Mouse (Mus musculus) testis, postnatal 10 days (tissue): ENCODE results near the gene Zfyve1.

Experiments
- DNase-seq: peaks from one replicate; pipeline ENCODE4 v3.0.0; 2021; ENCODE audit warnings: low spot score

Gene Zfyve1

GRCm38 (mm10) chr12:83580283-83580682, 16.7 kb downstream of the Zfyve1 start:
- no peak for DNase-seq

DNA sequence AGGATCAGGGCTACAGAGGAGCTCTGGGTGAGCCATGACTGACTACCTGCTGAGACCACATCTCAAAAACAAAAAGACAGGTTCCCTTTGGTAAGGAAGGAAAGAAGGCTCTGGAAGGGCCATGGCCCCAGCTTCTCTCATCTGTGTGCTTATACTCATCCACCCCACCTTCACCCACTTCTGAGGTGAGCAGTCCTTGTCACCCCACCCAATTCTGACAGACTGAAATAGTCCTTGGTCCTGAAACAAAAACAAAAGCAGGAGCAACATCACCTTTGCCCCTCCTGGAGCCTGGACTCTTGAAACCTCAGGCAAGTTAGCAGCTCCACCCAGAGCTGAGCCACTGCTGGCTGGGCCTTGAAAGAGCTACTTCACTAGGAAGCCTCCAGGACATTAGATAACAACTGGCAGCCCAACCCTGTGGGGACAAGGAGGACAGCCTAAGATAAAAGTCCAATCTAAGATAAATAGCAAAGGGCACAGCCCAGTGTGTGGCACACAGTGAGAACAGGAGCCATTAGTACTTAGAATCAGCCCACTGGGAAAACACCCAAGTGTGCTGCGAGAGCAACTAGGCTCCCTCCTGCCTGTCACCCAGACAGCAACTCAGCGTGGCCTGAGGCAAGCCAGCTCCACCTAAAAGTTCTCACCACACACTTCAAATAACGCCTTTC, 18.0 kb downstream of the Zfyve1 start:
- DNase-seq, result no peak

DNA sequence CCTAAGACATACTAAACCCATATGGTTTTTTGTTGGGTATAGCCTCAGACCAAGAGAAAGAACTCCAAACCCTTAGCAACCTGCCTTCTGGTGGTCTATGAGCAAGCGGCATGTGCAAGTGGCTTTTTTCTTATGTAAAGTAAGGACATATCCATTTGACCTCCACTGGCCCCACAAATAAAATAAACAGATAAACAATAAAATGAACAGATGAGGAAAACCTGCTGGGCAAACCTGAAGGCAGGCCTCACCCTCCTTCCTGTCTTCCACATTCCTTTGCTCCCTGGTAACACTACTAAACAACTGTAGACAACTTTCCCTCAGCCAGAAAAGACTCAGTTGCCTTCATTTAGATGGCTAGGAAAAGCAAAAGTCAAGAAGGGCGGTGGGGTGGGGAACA, 18.7 kb downstream of the Zfyve1 start:
- DNase-seq, result no peak

- DNase-seq, result no peak
These were observed 19.6 kb downstream of the Zfyve1 start for GRCm38 (mm10) chr12:83577445-83577844.

DNA sequence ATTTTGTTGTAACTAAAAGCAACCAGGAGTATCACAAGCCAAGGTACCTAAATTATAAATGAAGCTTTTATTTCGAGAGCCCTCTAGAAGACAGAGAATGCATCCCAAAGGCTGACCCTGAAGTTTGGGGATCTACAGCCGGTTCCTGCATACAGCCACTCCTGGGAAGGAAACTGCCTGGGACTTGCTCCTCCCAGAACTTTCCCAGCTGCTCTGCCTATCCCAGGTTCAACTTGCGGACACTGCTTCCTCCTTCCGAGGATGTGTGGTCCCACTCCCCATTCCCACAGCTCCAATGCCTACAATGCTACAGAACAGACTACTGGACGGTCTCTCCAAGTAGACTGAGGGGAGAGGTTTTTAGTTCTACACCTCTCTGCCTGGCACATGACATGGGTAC, 24.3 kb downstream of the Zfyve1 start:
- no peak for DNase-seq

- DNase-seq, result no peak
These were observed 27.2 kb downstream of the Zfyve1 start for GRCm38 (mm10) chr12:83569866-83570265.

DNA sequence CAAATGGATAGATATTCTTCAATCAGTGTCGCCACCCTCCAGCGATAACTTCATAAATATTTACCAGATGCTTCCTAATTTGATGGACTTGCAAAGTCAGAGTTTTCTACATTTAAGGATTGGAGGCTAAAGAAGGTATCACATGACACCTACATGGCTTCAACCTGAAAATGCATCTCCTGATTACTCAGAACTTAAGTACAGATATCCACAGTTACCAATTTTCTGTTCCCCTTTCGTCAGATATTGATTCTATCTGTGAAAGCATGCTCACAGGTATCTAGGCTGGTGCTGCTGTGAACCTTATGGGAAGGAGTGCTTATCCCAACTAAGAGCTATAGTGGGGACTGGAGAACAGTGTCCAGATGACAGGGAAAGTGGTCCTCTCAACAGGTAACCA, 34.4 kb downstream of the Zfyve1 start:
- no peak for DNase-seq

- no peak for DNase-seq
These were observed 36.8 kb downstream of the Zfyve1 start for GRCm38 (mm10) chr12:83560189-83560588.

DNA sequence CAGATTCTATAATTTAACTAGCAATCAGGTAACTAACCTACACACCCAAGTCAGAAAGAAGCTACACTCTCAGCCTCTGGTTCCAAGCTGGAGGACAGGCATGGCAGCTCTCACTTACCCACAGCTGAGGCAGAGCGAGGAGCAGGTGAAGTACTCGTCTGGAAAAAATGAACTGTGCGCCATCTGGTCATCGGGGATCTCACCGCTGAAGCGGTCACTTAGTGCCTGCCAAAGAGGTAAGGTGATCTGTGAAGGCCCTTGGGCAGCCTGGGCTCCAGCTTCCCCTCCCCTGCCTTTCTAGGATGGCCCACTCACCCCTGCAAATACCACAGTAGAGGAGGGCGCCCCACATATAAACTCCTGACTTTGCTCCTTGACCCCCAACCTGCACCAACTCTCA, 38.5 kb downstream of the Zfyve1 start:
- DNase-seq, result no peak

DNA sequence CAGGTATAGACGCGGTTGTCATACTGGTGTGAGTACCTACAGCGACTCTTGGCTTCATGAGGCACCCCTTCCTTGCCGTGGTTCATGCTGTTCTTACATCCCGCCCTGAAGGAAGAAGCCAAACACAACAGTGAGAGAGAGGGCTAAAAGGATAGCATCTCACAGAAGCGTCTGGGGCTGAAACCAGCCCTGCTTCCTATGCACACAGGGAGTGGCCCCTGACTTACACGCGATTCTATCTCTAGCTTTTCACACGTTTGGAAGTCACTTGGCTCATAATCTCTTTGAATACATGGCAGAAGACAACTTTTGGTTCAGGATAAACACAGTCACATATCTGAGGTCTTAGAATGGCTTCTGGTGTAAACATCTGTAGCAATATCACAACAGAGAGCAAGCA, 41.4 kb downstream of the Zfyve1 start:
- DNase-seq, result no peak

DNA sequence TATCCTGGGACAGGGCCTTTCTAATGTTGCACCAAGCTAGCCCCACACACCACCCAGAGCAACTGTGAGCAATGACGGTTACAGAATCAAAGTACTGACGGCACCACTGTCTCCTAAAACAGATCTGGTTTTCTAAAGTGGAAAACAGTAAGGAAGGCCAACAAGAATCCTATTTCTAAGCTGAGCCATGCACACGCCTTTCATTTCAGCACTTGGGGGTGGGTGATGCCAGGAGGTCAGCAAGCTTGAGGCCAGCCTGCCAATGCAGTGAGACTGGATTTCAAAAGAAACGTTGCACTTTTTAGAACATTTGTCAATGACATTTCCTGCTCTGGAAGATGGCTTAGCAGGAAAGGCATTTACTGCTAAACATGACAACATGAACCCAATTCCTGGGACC, 43.2 kb downstream of the Zfyve1 start:
- DNase-seq, result no peak

GRCm38 (mm10) chr12:83551305-83551704, 45.7 kb downstream of the Zfyve1 start:
- DNase-seq, result no peak

- DNase-seq, result no peak
These were observed 52.2 kb downstream of the Zfyve1 start for GRCm38 (mm10) chr12:83544791-83545190.

GRCm38 (mm10) chr12:83543997-83544396, 53.0 kb downstream of the Zfyve1 start:
- DNase-seq, result no peak

- DNase-seq, result no peak
These were observed 61.0 kb downstream of the Zfyve1 start for GRCm38 (mm10) chr12:83536039-83536438.

DNA sequence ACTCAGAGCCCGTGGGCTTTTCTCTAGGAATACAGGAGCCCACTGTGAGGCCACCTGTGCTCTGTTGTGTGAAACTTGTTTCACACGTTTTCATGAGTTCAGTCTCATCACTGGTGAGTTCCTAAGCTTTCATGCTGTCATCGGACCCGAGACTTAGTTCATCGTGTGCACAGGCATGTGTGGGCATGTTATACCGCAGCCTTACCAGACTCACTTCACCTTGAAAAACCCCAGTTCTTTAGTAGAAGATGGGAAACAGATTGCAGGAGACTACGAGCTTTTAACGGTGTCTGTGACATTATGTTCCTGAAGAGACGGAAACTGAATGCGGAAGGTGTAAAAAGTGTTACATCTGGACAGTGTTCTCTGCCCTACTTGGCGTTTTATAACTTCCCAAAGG, 61.6 kb downstream of the Zfyve1 start:
- no peak for DNase-seq

DNA sequence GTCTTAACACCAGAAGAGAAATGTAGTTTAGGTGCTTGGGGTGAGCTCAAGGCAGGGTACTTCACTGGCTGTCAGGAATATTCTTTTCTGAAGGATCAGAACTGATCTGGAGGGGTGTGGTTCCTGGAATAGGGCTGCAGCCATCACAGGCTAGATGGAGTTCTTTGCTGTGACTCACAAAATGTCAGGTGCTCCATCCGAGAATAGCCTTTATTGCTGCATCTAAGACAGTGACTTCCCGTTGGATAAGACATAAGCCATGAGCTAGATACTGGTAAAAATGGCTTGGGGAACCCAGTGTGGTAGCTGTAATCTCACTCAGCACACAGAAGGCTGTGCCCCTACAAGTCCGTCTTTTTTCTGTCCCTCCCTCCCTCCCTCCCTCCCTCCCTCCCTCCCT, 62.8 kb downstream of the Zfyve1 start:
- no peak for DNase-seq

GRCm38 (mm10) chr12:83532966-83533365, 64.1 kb downstream of the Zfyve1 start:
- no peak for DNase-seq

- DNase-seq, result no peak
These were observed 65.0 kb downstream of the Zfyve1 start for GRCm38 (mm10) chr12:83531992-83532391.

DNA sequence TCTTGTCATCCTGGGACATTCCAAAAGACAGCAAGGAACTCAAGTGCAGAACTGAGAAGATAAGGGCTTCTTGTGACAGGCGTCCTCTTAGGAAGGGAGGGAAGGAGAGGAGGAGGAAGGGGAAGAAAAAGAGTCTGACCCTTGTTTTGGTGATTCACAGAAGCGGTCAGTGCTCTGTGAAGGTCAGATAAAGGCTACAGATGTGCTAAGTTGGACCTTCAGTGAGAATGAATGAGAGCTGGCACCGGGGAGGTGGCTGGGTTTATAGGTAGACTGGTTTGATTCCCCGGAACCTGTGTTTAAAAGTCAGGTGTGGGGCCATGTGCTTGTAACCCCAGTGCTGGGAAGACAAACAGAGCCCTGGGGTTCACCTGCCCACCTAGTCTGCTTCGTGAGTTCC, 68.4 kb downstream of the Zfyve1 start:
- DNase-seq, result no peak

DNA sequence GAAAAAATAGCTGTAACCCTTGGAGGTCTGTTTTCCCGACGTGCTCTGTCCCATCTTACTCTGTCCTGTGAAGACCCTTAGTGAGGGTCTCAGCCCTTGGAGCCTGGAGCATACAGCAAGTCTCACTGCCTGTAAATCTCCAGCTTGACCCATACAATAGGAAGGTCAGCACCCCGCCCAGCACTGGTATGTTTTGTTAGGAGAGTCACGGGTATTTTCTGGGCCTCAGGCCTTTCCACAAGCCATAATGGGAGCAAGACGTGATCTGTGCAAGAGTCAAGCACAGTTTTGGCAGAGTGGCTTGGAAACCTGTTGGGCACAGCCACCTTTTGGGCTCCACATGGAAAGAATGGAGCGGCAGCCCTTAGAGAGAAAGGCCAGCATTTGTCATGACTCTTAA, 69.2 kb downstream of the Zfyve1 start:
- DNase-seq, result no peak

DNA sequence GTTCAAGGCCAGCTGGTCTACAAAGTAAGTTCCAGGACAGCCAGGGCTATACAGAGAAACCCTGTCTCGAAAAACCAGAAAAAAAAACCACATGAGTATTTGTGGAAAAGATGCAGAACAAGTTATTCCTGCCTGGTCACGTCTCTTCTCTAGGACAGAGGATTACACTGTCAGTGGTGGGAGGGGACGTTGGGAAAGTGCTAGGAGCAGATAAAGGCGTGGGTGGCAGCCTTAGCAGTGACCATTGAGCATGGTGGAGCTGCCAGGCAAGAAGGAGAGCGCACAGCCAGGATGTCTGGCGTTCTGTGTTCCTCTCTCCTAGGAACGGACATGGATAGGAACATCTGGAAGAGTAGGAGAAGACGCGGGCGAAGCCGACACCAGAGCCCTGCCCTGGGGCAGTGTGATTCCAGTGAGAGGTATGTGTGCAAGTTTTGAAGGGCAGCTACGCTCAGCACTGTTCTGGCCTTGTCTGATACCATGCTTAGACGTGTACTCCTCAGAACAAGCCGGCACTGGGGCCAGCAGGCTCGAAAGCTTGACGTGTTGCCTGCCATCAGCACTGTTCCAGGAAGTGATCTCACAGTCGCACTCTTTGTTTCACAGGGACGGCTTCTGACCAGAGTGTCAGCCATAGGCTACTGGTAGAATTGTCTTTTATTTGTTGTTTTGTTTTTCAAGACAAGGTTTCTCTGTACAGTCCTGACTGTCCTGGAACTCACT, 71.0 kb downstream of the Zfyve1 start:
- DNase-seq, result no peak

- no peak for DNase-seq
These were observed 72.7 kb downstream of the Zfyve1 start for GRCm38 (mm10) chr12:83524329-83524728.

GRCm38 (mm10) chr12:83523892-83524291, 73.1 kb downstream of the Zfyve1 start:
- no peak for DNase-seq
